Mouse (Mus musculus) G1E (cell line): ENCODE data around the gene Col6a1. TPM values are rescaled to one million over a fixed set of nuclear protein-coding genes. Genes with fewer than 3 reads are reported as not detected.

Source experiments
- ATAC-seq: 2 replicates; pipeline ENCODE4 v1.8.0; 2016; ENCODE audit warnings: mild to moderate bottlenecking; ENCODE audit not compliant: insufficient number of reproducible peaks, poor library complexity, low FRiP score, severe bottlenecking; ENCODE audit errors: extremely low read depth
- DNase-seq: peaks from one replicate; pipeline ENCODE4 v3.0.0; 2012; ENCODE audit warnings: low spot score
- H3K27me3 ChIP-seq: 2 replicates; pipeline ENCODE4 v1.6.1; 2012; ENCODE audit warnings: mild to moderate bottlenecking, low read length, inconsistent platforms; ENCODE audit not compliant: insufficient read depth
- H3K36me3 ChIP-seq: replicated peaks from 2 replicates; pipeline ENCODE3; 2012; ENCODE audit warnings: mild to moderate bottlenecking, inconsistent platforms
- H3K4me1 ChIP-seq: 2 replicates; pipeline ENCODE4 v1.6.1; 2012; ENCODE audit warnings: low read depth, low read length, inconsistent platforms, mixed read lengths; ENCODE audit not compliant: insufficient read depth
- H3K4me3 ChIP-seq: 2 replicates; pipeline ENCODE4 v1.5.1; 2012; ENCODE audit warnings: low read depth, mild to moderate bottlenecking, inconsistent platforms, low read length, moderate library complexity, mixed read lengths
- H3K9me3 ChIP-seq: replicated peaks from 2 replicates; pipeline ENCODE4 v1.6.1; 2012; ENCODE audit warnings: inconsistent platforms
- CTCF ChIP-seq: IDR thresholded peaks from 2 replicates; pipeline ENCODE4 v1.5.1; 2012; ENCODE audit warnings: low read depth, low read length, inconsistent platforms, mixed read lengths
- GATA1 ChIP-seq: IDR thresholded peaks from 2 replicates; pipeline ENCODE4 v1.6.1; 2012; ENCODE audit warnings: borderline replicate concordance, low read length, inconsistent platforms, mixed read lengths
- GATA2 ChIP-seq: IDR thresholded peaks from 2 replicates; pipeline ENCODE4 v1.6.1; 2012; ENCODE audit warnings: low read depth, low read length, inconsistent platforms, borderline replicate concordance
- POLR2AphosphoS5 ChIP-seq: IDR thresholded peaks from 2 replicates; pipeline ENCODE4 v1.6.1; 2012; ENCODE audit warnings: low read depth, low read length, inconsistent platforms; ENCODE audit not compliant: insufficient replicate concordance
- TAL1 ChIP-seq: conservative IDR thresholded peaks from 2 replicates; pipeline ENCODE4 v1.6.1; 2012; ENCODE audit warnings: low read depth, low read length, inconsistent platforms, mixed read lengths
- polyA plus RNA-seq: library from polyadenylated mRNA; stranded (reverse); fragments of >175 nt; gene quantifications from 2 replicates; pipeline ENCODE4 v1.2.3, GENCODE M21; 2012
- total RNA-seq, 2 experiments: library from RNA; stranded (forward) in 1 of 2; stranded (reverse) in 1 of 2; fragments of 200-1000 nt in 1 of 2; fragments of >200 nt in 1 of 2; fragmentation: Nextera tagmentation in 1 of 2; gene quantifications; 2 replicates each; pipeline ENCODE4 v1.2.3; 2014 to 2017

The Col6a1 gene
- total RNA-seq (2014; fragmentation: Nextera tagmentation) (not detected in 2 replicates), total RNA-seq (2017) (0.05 TPM in 1 of 2 replicates, not detected in the other), polyA plus RNA-seq (not detected in 2 replicates)

GRCm38 (mm10) chr10:76725682-76726285 is at the start of gene Col6a1:
Gene Col6a1 (minus strand): TSS chr10:76726168.
- TF ChIP-seq GATA2 (no peak), CTCF (no peak), POLR2AphosphoS5 (no peak), TAL1 (no peak), GATA1 (no peak)
- DNase-seq (no peak), ATAC-seq (no peak)
- no peak within 1 kb of the TSS for H3K4me3 ChIP-seq
- no peaks in the 10 kb centered on the region for H3K9me3 ChIP-seq
- no peaks in the 10 kb centered on the region for H3K4me1 ChIP-seq
- no peaks in the 10 kb centered on the region; the same call in 1 of the 2 replicates for H3K27me3 ChIP-seq
- H3K36me3 ChIP-seq = no peaks in the 10 kb centered on the region

- ATAC-seq (no peak), DNase-seq (no peak)
- TF ChIP-seq GATA1 (no peak), TAL1 (no peak), CTCF (no peak), GATA2 (no peak), POLR2AphosphoS5 (no peak)
These were observed 45.7 kb upstream of the Col6a1 start for GRCm38 (mm10) chr10:76771624-76772023.

GRCm38 (mm10) chr10:76771086-76771485 is 45.1 kb upstream of the Col6a1 start:
- no peak for TF ChIP-seq GATA1
- TF ChIP-seq TAL1 = no peak
- no peak for TF ChIP-seq CTCF
- TF ChIP-seq POLR2AphosphoS5 = no peak
- TF ChIP-seq GATA2 = no peak
- no peak for ATAC-seq
- Histone ChIP-seq H3K9me3 (no peaks in the 10 kb centered on the region), H3K4me3 (no peak overlapping the region), H3K4me1 (no peaks in the 10 kb centered on the region), H3K36me3 (no peaks in the 10 kb centered on the region), H3K27me3 (peaks cover 2% of the 10 kb centered on the region)
- DNase-seq = no peak

More at GRCm38 (mm10) chr10:76771624-76772023, 45.7 kb upstream of the Col6a1 start:
- no peaks in the 10 kb centered on the region for H3K36me3 ChIP-seq
- no peaks in the 10 kb centered on the region for H3K4me1 ChIP-seq
- peaks cover 4% of the 10 kb centered on the region for H3K27me3 ChIP-seq
- no peak overlapping the region for H3K4me3 ChIP-seq
- no peaks in the 10 kb centered on the region for H3K9me3 ChIP-seq

- no peaks in the 10 kb centered on the region for H3K4me1 ChIP-seq
- no peak for ATAC-seq
- no peaks in the 10 kb centered on the region for H3K36me3 ChIP-seq
- H3K9me3 ChIP-seq = no peaks in the 10 kb centered on the region
- H3K27me3 ChIP-seq = no peaks in the 10 kb centered on the region; the same call in 1 of the 2 replicates
- DNase-seq = no peak
- H3K4me3 ChIP-seq = no peak overlapping the region
- TF ChIP-seq CTCF (no peak), POLR2AphosphoS5 (no peak), TAL1 (no peak), GATA2 (no peak), GATA1 (no peak)
These were observed 43.6 kb upstream of the Col6a1 start for GRCm38 (mm10) chr10:76769581-76769980.

GRCm38 (mm10) chr10:76766196-76766595 is 40.2 kb upstream of the Col6a1 start:
- Histone ChIP-seq H3K9me3 (no peaks in the 10 kb centered on the region), H3K4me1 (no peaks in the 10 kb centered on the region), H3K4me3 (no peak overlapping the region), H3K36me3 (no peaks in the 10 kb centered on the region), H3K27me3 (peaks cover under 1% of the 10 kb centered on the region; the same call in 1 of the 2 replicates)
- TF ChIP-seq TAL1 = no peak
- TF ChIP-seq GATA2 = no peak
- TF ChIP-seq CTCF = no peak
- TF ChIP-seq GATA1 = no peak
- no peak for TF ChIP-seq POLR2AphosphoS5
- ATAC-seq = no peak
- no peak for DNase-seq

GRCm38 (mm10) chr10:76764927-76765326 is 39.0 kb upstream of the Col6a1 start:
- H3K36me3 ChIP-seq = no peaks in the 10 kb centered on the region
- H3K4me3 ChIP-seq = no peak overlapping the region
- H3K9me3 ChIP-seq = no peaks in the 10 kb centered on the region
- TF ChIP-seq GATA2 = no peak
- no peak for TF ChIP-seq GATA1
- TF ChIP-seq CTCF = no peak
- no peak for TF ChIP-seq TAL1
- TF ChIP-seq POLR2AphosphoS5 = no peak
- peaks cover 4% of the 10 kb centered on the region; the same call in 1 of the 2 replicates for H3K27me3 ChIP-seq
- no peak for DNase-seq
- no peaks in the 10 kb centered on the region for H3K4me1 ChIP-seq
- no peak for ATAC-seq
